Mouse (Mus musculus): ENCODE results near the gene Mss51. TPM values are rescaled to one million over a fixed set of nuclear protein-coding genes. Genes with fewer than 3 reads are reported as not detected.

Mss51 gene
- total RNA-seq (2012; rRNA removed) (0.59 and 0.63 TPM in 2 replicates), total RNA-seq (2014; rRNA removed) (0.45 and 0.47 TPM in 2 replicates), polyA plus RNA-seq (2012; ENCODE audit: insufficient read length, low read depth) (1.1 and 1.5 TPM in 2 replicates)

- Histone ChIP-seq H3K36me3 (replicated peaks in 1 of 2; ENCODE audit: control insufficient read depth in 1 of 2, insufficient read depth in 1 of 2, low read length in 1 of 2) (peaks cover 27 to 52% of the 10 kb centered on the region in 2 experiments), H3K4me1 (ENCODE audit: control insufficient read depth in 1 of 2, insufficient read depth in 2 of 2) (no peaks in the 10 kb centered on the region), H3K4me2 (ENCODE audit: insufficient read depth, low read depth, poor library complexity, severe bottlenecking) (no peak within 1 kb of the TSS), H3K4me3 (replicated peaks in 1 of 3; ENCODE audit: low read depth in 2 of 3, low read length in 2 of 3, poor library complexity in 1 of 3) (no peak within 1 kb of the TSS), H3K79me2 (replicated peaks; ENCODE audit: control insufficient read depth, extremely low read depth, insufficient read depth, poor library complexity, severe bottlenecking) (no peaks in the 10 kb centered on the region), H3K27ac (ENCODE audit: insufficient read depth, low read depth) (no peak within 1 kb of the TSS), H3K27me3 (replicated peaks) (no peaks in the 10 kb centered on the region), H3K9ac (ENCODE audit: insufficient read depth, low read depth) (no peak within 1 kb of the TSS), H3K9me3 (replicated peaks; ENCODE audit: low read length) (no peaks in the 10 kb centered on the region)
- TF ChIP-seq MAZ (IDR thresholded peaks at IDR 0.05; ENCODE audit: low read depth, low read length) (no peak), ETS1 (conservative IDR thresholded peaks at IDR 0.05; ENCODE audit: low read depth, low read length) (no peak), POLR2A (IDR thresholded peaks at IDR 0.05; ENCODE audit: low read depth, low read length) (no peak), CHD1 (IDR thresholded peaks at IDR 0.05; ENCODE audit: low read depth, low read length) (no peak), MYC (IDR thresholded peaks at IDR 0.05; ENCODE audit: low read depth, low read length) (no peak), USF2 (conservative IDR thresholded peaks at IDR 0.05; ENCODE audit: low read depth, low read length) (no peak), PAX5 (IDR thresholded peaks at IDR 0.05; ENCODE audit: low read length) (no peak), IRF4 (IDR thresholded peaks at IDR 0.05; ENCODE audit: low read depth, low read length) (no peak), E2F4 (IDR thresholded peaks at IDR 0.05; ENCODE audit: insufficient replicate concordance, low read depth, low read length) (no peak), RCOR1 (conservative IDR thresholded peaks at IDR 0.05; ENCODE audit: low read depth, low read length) (no peak), RAD21 (IDR thresholded peaks at IDR 0.05; ENCODE audit: low read depth, low read length) (no peak), SIN3A (IDR thresholded peaks at IDR 0.05; ENCODE audit: low read length) (no peak), ZMIZ1 (IDR thresholded peaks at IDR 0.05; ENCODE audit: low read depth, low read length) (no peak), NRF1 (IDR thresholded peaks at IDR 0.05; ENCODE audit: low read depth, low read length) (no peak), MEF2A (IDR thresholded peaks at IDR 0.05; ENCODE audit: borderline replicate concordance, low read depth, low read length) (no peak), HCFC1 (IDR thresholded peaks at IDR 0.05; ENCODE audit: low read depth, low read length) (no peak), CHD2 (IDR thresholded peaks at IDR 0.05; ENCODE audit: low read length) (no peak), EP300 (IDR thresholded peaks at IDR 0.05; ENCODE audit: low read length) (no peak), MAFK (IDR thresholded peaks at IDR 0.05; ENCODE audit: insufficient replicate concordance, low read length) (no peak)
- no peak for DNase-seq (ENCODE audit: extremely low read depth)
- in situ Hi-C loops (cut with MboI; ENCODE audit: low pct_ligation_motif_present, low pct_unique_long_range_greater_than_20kb, low sequenced_read_pairs): no loop called here
- dilution Hi-C loops (cut with MboI; ENCODE audit: extremely low pct_ligation_motif_present, extremely low pct_unique_long_range_greater_than_20kb, low sequenced_read_pairs): no loop called here
Measured at GRCm38 (mm10) chr14:20496603-20497002, at the start of gene Mss51. TSS of gene Mss51 (minus strand) at chr14:20496901.

GRCm38 (mm10) chr14:20546415-20546814, 49.7 kb upstream of the Mss51 start, which contains the start of gene Ppp3cb:
TSS of gene Ppp3cb (minus strand) at chr14:20546573.
- Histone ChIP-seq H3K9ac (ENCODE audit: insufficient read depth, low read depth) (peak within 1 kb of the TSS; percentile 94), H3K27me3 (replicated peaks) (no peaks in the 10 kb centered on the region), H3K36me3 (replicated peaks in 1 of 2; ENCODE audit: control insufficient read depth in 1 of 2, insufficient read depth in 1 of 2, low read length in 1 of 2) (peaks cover 15 to 38% of the 10 kb centered on the region in 2 experiments), H3K4me2 (ENCODE audit: insufficient read depth, low read depth, poor library complexity, severe bottlenecking) (peak within 1 kb of the TSS; percentile 87), H3K79me2 (replicated peaks; ENCODE audit: control insufficient read depth, extremely low read depth, insufficient read depth, poor library complexity, severe bottlenecking) (peaks cover 27% of the 10 kb centered on the region), H3K9me3 (replicated peaks; ENCODE audit: low read length) (no peaks in the 10 kb centered on the region), H3K4me1 (ENCODE audit: control insufficient read depth in 1 of 2, insufficient read depth in 2 of 2) (peaks cover 0 to 38% of the 10 kb centered on the region in 2 experiments; a peak in 2 of 4 replicates), H3K27ac (ENCODE audit: insufficient read depth, low read depth) (peak within 1 kb of the TSS; percentile 90), H3K4me3 (replicated peaks in 1 of 3; ENCODE audit: low read depth in 2 of 3, low read length in 2 of 3, poor library complexity in 1 of 3) (peak within 1 kb of the TSS; percentile 81 to 94 (median 84))
- peak; percentile 24; the same call in 1 of the 2 replicates for TF ChIP-seq MEF2A (IDR thresholded peaks at IDR 0.05; ENCODE audit: borderline replicate concordance, low read depth, low read length)
- TF ChIP-seq ELF1 (IDR thresholded peaks at IDR 0.05; ENCODE audit: low read depth, low read length): peak; percentile 60
- TF ChIP-seq TCF12 (IDR thresholded peaks at IDR 0.05; ENCODE audit: low read depth, low read length): peak; percentile 8; the same call in 1 of the 2 replicates
- 0 out of 2 replicates have a peak, but pooled peaks have one; percentile 54 for TF ChIP-seq KAT2A (IDR thresholded peaks at IDR 0.05; ENCODE audit: insufficient replicate concordance, low read length)
- TF ChIP-seq NELFE (IDR thresholded peaks at IDR 0.05; ENCODE audit: low read depth, low read length): 0 out of 2 replicates have a peak, but pooled peaks have one; percentile 10
- 0 out of 2 replicates have a peak, but pooled peaks have one; percentile 44 for TF ChIP-seq ZMIZ1 (IDR thresholded peaks at IDR 0.05; ENCODE audit: low read depth, low read length)
- no peak for TF ChIP-seq CTCF (conservative IDR thresholded peaks at IDR 0.05 in 1 of 2, IDR thresholded peaks at IDR 0.05 in 1 of 2; ENCODE audit: low read depth in 2 of 2, low read length in 2 of 2)
- TF ChIP-seq MAZ (IDR thresholded peaks at IDR 0.05; ENCODE audit: low read depth, low read length): peak; percentile 90
- TF ChIP-seq TBP (conservative IDR thresholded peaks at IDR 0.05; ENCODE audit: low read depth, low read length): 0 out of 2 replicates have a peak, but pooled peaks have one; percentile 28
- TF ChIP-seq USF2 (conservative IDR thresholded peaks at IDR 0.05; ENCODE audit: low read depth, low read length): no peak
- TF ChIP-seq SIN3A (IDR thresholded peaks at IDR 0.05; ENCODE audit: low read length): peak; percentile 88; the same call in 1 of the 2 replicates
- TF ChIP-seq IRF4 (IDR thresholded peaks at IDR 0.05; ENCODE audit: low read depth, low read length): peak; percentile 7; the same call in 1 of the 2 replicates
- no peak for TF ChIP-seq E2F4 (IDR thresholded peaks at IDR 0.05; ENCODE audit: insufficient replicate concordance, low read depth, low read length)
- TF ChIP-seq POLR2AphosphoS2 (IDR thresholded peaks at IDR 0.05; ENCODE audit: low read depth, low read length): 0 out of 2 replicates have a peak, but pooled peaks have one; percentile 0
- TF ChIP-seq BHLHE40 (IDR thresholded peaks at IDR 0.05; ENCODE audit: low read depth, low read length): no peak
- TF ChIP-seq HCFC1 (IDR thresholded peaks at IDR 0.05; ENCODE audit: low read depth, low read length): peak; percentile 83
- peak; percentile 51; the same call in 1 of the 2 replicates for TF ChIP-seq POLR2A (IDR thresholded peaks at IDR 0.05; ENCODE audit: low read depth, low read length)
- in situ Hi-C loops (cut with MboI; ENCODE audit: low pct_ligation_motif_present, low pct_unique_long_range_greater_than_20kb, low sequenced_read_pairs): no loop called here
- DNase-seq (ENCODE audit: extremely low read depth): peak; percentile 93
- dilution Hi-C loops (cut with MboI; ENCODE audit: extremely low pct_ligation_motif_present, extremely low pct_unique_long_range_greater_than_20kb, low sequenced_read_pairs): no loop called here
